8 mouse cellular contexts compared by ENCODE assay signal in the genomic region with DNA sequence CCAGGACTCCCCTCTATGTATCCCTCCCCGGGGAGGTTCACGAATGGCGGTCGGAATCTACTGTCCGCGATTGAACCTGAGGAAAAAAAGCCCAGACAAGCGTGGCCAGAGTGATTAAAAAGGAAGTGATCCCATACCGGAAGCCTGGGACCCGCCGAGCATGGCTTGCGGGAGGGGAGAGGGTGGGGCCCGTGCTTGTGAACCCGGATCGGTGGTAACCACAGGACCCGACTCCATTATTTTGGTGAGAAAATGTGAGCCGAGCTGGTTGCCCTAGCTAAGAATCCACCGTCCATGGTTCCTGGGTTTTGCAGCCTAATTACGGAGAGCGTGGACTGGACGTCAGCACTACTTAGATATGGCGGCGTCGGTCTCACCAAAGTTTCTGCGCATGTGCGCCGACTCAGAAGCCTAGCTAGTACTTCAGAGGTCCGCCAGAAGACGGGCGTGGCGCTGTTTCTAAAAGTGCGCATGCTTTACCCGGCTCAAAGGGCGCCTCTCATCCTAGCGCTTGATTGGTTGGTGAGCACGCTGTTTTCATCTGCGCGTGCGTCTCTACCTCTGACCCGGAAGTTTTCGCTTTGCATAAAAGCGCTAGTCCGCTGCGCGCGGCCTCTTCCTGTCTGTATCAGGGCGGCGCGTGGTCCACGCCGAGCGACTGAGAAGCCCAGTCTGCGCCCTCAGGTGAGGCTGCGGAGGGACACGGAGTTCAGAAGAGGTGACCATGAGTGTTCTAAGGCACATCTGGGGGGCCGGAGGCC. TPM values are rescaled to one million over a fixed set of nuclear protein-coding genes. Genes with fewer than 3 reads are reported as not detected.
DNase-seq lines count a peak whose midpoint lies in the region; ATAC-seq and TF ChIP-seq lines count a peak whose summit lies in the region.

Gene Rps5 (plus strand): TSS at position 586 of the 761 bp plus-strand sequence.

- no peak for TF ChIP-seq RAD21 in CH12.LX (IDR thresholded peaks at IDR 0.05; ENCODE audit: low read depth, low read length)

- H3K4me1 ChIP-seq in CH12.LX (ENCODE audit: control insufficient read depth in 1 of 2, insufficient read depth in 2 of 2) = peaks cover 5 to 27% of the 10 kb centered on the region in 2 experiments
- H3K4me1 ChIP-seq in forebrain, embryonic 11.5 days (replicated peaks; ENCODE audit: control insufficient read depth, insufficient read depth, low read length) = peaks cover 4% of the 10 kb centered on the region; the same call in 1 of the 2 replicates
- peaks cover 9% of the 10 kb centered on the region for H3K4me1 ChIP-seq in heart, embryonic 16.5 days (ENCODE audit: control insufficient read depth, insufficient read depth, low read length)
- peaks cover 35% of the 10 kb centered on the region for H3K4me1 ChIP-seq in liver, embryonic 15.5 days (replicated peaks)
- peaks cover 11% of the 10 kb centered on the region for H3K4me1 ChIP-seq in neural tube, embryonic 12.5 days

- peak; percentile 98 for ATAC-seq in forebrain, embryonic 11.5 days (replicated peaks; ENCODE audit: low FRiP score)
- peak; percentile 99 for ATAC-seq in heart, embryonic 16.5 days (replicated peaks; ENCODE audit: extremely low read depth, insufficient read depth, low FRiP score)
- ATAC-seq in liver, embryonic 15.5 days (ENCODE audit: insufficient read depth) = peak; percentile 97
- ATAC-seq in neural tube, embryonic 12.5 days (ENCODE audit: low FRiP score, low read depth) = peak; percentile 98

- peak; percentile 31 to 62; a peak in 3 of 4 replicates for TF ChIP-seq CTCF in CH12.LX (conservative IDR thresholded peaks at IDR 0.05 in 1 of 2, IDR thresholded peaks at IDR 0.05 in 1 of 2; ENCODE audit: low read depth in 2 of 2, low read length in 2 of 2)

- TF ChIP-seq POLR2A in CH12.LX (IDR thresholded peaks at IDR 0.05; ENCODE audit: low read depth, low read length) = peak; percentile 82

- peak; percentile 99 for DNase-seq in CH12.LX (ENCODE audit: extremely low read depth)
- DNase-seq in c-Kit-positive CD71-positive TER-119-negative erythroid progenitor cells, embryonic 14.5 days (ENCODE audit: low read depth) = peak; percentile 98
- peak; percentile 98 for DNase-seq in forebrain, embryonic 11.5 days (ENCODE audit: low spot score)
- DNase-seq in kidney, postnatal 36 days = peak; percentile 99
- peak; percentile 99 for DNase-seq in telencephalon, adult 2 months (ENCODE audit: low read depth, low spot score)

- H3K4me3 ChIP-seq in CH12.LX (replicated peaks in 1 of 3; ENCODE audit: low read depth in 2 of 3, low read length in 2 of 3, poor library complexity in 1 of 3) = peak within 1 kb of the TSS; percentile 72 to 94 (median 78)
- peak within 1 kb of the TSS; percentile 86 for H3K4me3 ChIP-seq in forebrain, embryonic 11.5 days (ENCODE audit: low read depth, low read length)
- peak within 1 kb of the TSS; percentile 100 for H3K4me3 ChIP-seq in heart, embryonic 16.5 days (ENCODE audit: low read length)
- peak within 1 kb of the TSS; percentile 84 for H3K4me3 ChIP-seq in liver, embryonic 15.5 days (replicated peaks)
- H3K4me3 ChIP-seq in neural tube, embryonic 12.5 days = peak within 1 kb of the TSS; percentile 86

- dilution Hi-C loops in CH12.LX (cut with MboI; ENCODE audit: extremely low pct_ligation_motif_present, extremely low pct_unique_long_range_greater_than_20kb, low sequenced_read_pairs) = no loop called here

- no peaks in the 10 kb centered on the region for H3K9me3 ChIP-seq in CH12.LX (replicated peaks; ENCODE audit: low read length)
- no peaks in the 10 kb centered on the region for H3K9me3 ChIP-seq in forebrain, embryonic 11.5 days (ENCODE audit: control insufficient read depth, low read length)
- no peaks in the 10 kb centered on the region for H3K9me3 ChIP-seq in heart, embryonic 16.5 days (replicated peaks; ENCODE audit: control insufficient read depth, low read length)
- no peaks in the 10 kb centered on the region for H3K9me3 ChIP-seq in liver, embryonic 15.5 days (replicated peaks)
- H3K9me3 ChIP-seq in neural tube, embryonic 12.5 days = no peaks in the 10 kb centered on the region

- no peaks in the 10 kb centered on the region for H3K27me3 ChIP-seq in CH12.LX (replicated peaks)
- no peaks in the 10 kb centered on the region; the same call in 1 of the 2 replicates for H3K27me3 ChIP-seq in forebrain, embryonic 11.5 days (ENCODE audit: control insufficient read depth, insufficient read depth, low read length)
- no peaks in the 10 kb centered on the region for H3K27me3 ChIP-seq in heart, embryonic 16.5 days (ENCODE audit: control insufficient read depth, insufficient read depth, low read length)
- H3K27me3 ChIP-seq in liver, embryonic 15.5 days = no peaks in the 10 kb centered on the region
- H3K27me3 ChIP-seq in neural tube, embryonic 12.5 days (replicated peaks) = peaks cover 11% of the 10 kb centered on the region

- WGBS in forebrain, embryonic 11.5 days = under 1% methylated on average over 55 of the region's 55 CpGs
- under 1% methylated on average over 55 of the region's 55 CpGs for WGBS in heart, embryonic 16.5 days
- WGBS in liver, embryonic 15.5 days (ENCODE audit: insufficient replicate concordance) = under 1% methylated on average over 55 of the region's 55 CpGs
- WGBS in neural tube, embryonic 12.5 days = under 1% methylated on average over 55 of the region's 55 CpGs

- in situ Hi-C loops in CH12.LX (cut with MboI; ENCODE audit: low pct_ligation_motif_present, low pct_unique_long_range_greater_than_20kb, low sequenced_read_pairs) = loop anchor here (10.0 kb wide), 2 partner anchors 63 to 123 kb away; no protein-coding TSS in a partner anchor

- H3K79me2 ChIP-seq in CH12.LX (replicated peaks; ENCODE audit: control insufficient read depth, extremely low read depth, insufficient read depth, poor library complexity, severe bottlenecking) = peaks cover 23% of the 10 kb centered on the region

- peaks cover 37 to 41% of the 10 kb centered on the region in 2 experiments for H3K36me3 ChIP-seq in CH12.LX (replicated peaks in 1 of 2; ENCODE audit: control insufficient read depth in 1 of 2, insufficient read depth in 1 of 2, low read length in 1 of 2)
- H3K36me3 ChIP-seq in forebrain, embryonic 11.5 days (ENCODE audit: control insufficient read depth, insufficient read depth, low read length) = peaks cover 21% of the 10 kb centered on the region; the same call in 1 of the 2 replicates
- peaks cover 37% of the 10 kb centered on the region for H3K36me3 ChIP-seq in heart, embryonic 16.5 days (ENCODE audit: control insufficient read depth, insufficient read depth)
- peaks cover 40% of the 10 kb centered on the region for H3K36me3 ChIP-seq in liver, embryonic 15.5 days (replicated peaks)
- peaks cover 37% of the 10 kb centered on the region for H3K36me3 ChIP-seq in neural tube, embryonic 12.5 days

- H3K9ac ChIP-seq in CH12.LX (ENCODE audit: insufficient read depth, low read depth) = peak within 1 kb of the TSS; percentile 93
- H3K9ac ChIP-seq in forebrain, embryonic 11.5 days (ENCODE audit: low read length) = peak within 1 kb of the TSS; percentile 91
- H3K9ac ChIP-seq in heart, embryonic 16.5 days (ENCODE audit: low read length) = peak within 1 kb of the TSS; percentile 95
- H3K9ac ChIP-seq in liver, embryonic 15.5 days = peak within 1 kb of the TSS; percentile 75
- H3K9ac ChIP-seq in neural tube, embryonic 12.5 days = peak within 1 kb of the TSS; percentile 77

- no peak; the same call in 1 of the 2 replicates for TF ChIP-seq EP300 in CH12.LX (IDR thresholded peaks at IDR 0.05; ENCODE audit: low read length)

- peak within 1 kb of the TSS; percentile 58; the same call in 1 of the 2 replicates for H3K27ac ChIP-seq in CH12.LX (ENCODE audit: insufficient read depth, low read depth)
- H3K27ac ChIP-seq in forebrain, embryonic 11.5 days (ENCODE audit: low read depth, low read length) = peak within 1 kb of the TSS; percentile 77
- peak within 1 kb of the TSS; percentile 98 for H3K27ac ChIP-seq in heart, embryonic 16.5 days (ENCODE audit: low read length)
- peak within 1 kb of the TSS; percentile 93 for H3K27ac ChIP-seq in liver, embryonic 15.5 days (replicated peaks)
- H3K27ac ChIP-seq in neural tube, embryonic 12.5 days = peak within 1 kb of the TSS; percentile 75

- H3K4me2 ChIP-seq in CH12.LX (ENCODE audit: insufficient read depth, low read depth, poor library complexity, severe bottlenecking) = peak within 1 kb of the TSS; percentile 85
- peak within 1 kb of the TSS; percentile 92 for H3K4me2 ChIP-seq in forebrain, embryonic 11.5 days (ENCODE audit: low read depth, low read length, severe bottlenecking)
- peak within 1 kb of the TSS; percentile 97 for H3K4me2 ChIP-seq in heart, embryonic 16.5 days (ENCODE audit: low read depth, low read length)
- peak within 1 kb of the TSS; percentile 90 for H3K4me2 ChIP-seq in liver, embryonic 15.5 days
- peak within 1 kb of the TSS; percentile 93 for H3K4me2 ChIP-seq in neural tube, embryonic 12.5 days (replicated peaks)

TF ChIP-seq in CH12.LX, 34 proteins besides CTCF, POLR2A, EP300 and RAD21 (continues in another document):
- TF ChIP-seq MAZ (IDR thresholded peaks at IDR 0.05; ENCODE audit: low read depth, low read length) = peak; percentile 87
- peak; percentile 97 for TF ChIP-seq NELFE (IDR thresholded peaks at IDR 0.05; ENCODE audit: low read depth, low read length)
- peak; percentile 87 for TF ChIP-seq TCF12 (IDR thresholded peaks at IDR 0.05; ENCODE audit: low read depth, low read length)
- TF ChIP-seq MYC (IDR thresholded peaks at IDR 0.05; ENCODE audit: low read depth, low read length) = peak; percentile 99
- peak; percentile 92 for TF ChIP-seq ZMIZ1 (IDR thresholded peaks at IDR 0.05; ENCODE audit: low read depth, low read length)
- TF ChIP-seq USF2 (conservative IDR thresholded peaks at IDR 0.05; ENCODE audit: low read depth, low read length) = no peak
- TF ChIP-seq ETS1 (conservative IDR thresholded peaks at IDR 0.05; ENCODE audit: low read depth, low read length) = 0 out of 2 replicates have a peak, but pooled peaks have one; percentile 10
- TF ChIP-seq CHD1 (IDR thresholded peaks at IDR 0.05; ENCODE audit: low read depth, low read length) = 0 out of 2 replicates have a peak, but pooled peaks have one; percentile 80
- TF ChIP-seq ZNF384 (IDR thresholded peaks at IDR 0.05; ENCODE audit: low read depth, low read length) = peak; percentile 41; the same call in 1 of the 2 replicates
- no peak for TF ChIP-seq JUND (conservative IDR thresholded peaks at IDR 0.05; ENCODE audit: low read depth, low read length)
- peak; percentile 92 for TF ChIP-seq NRF1 (IDR thresholded peaks at IDR 0.05; ENCODE audit: low read depth, low read length)

RNA-seq across cellular contexts. Expression of gene Rps5, which starts in this region (rescaled TPM):
- total RNA-seq in CH12.LX (2012; rRNA removed) = 3,671 and 4,026 TPM in 2 replicates
- total RNA-seq in CH12.LX (2014; rRNA removed) = 3,631 and 4,293 TPM in 2 replicates
- polyA plus RNA-seq in CH12.LX (2012; ENCODE audit: insufficient read length, low read depth) = 2,088 and 2,166 TPM in 2 replicates
- 800 and 844 TPM in 2 replicates for polyA plus RNA-seq in forebrain, embryonic 11.5 days (2014; fragmentation: Nextera tagmentation; extraction: Ambion mirVana)
- polyA plus RNA-seq in heart, embryonic 16.5 days (2015; fragmentation: Nextera tagmentation; extraction: Ambion mirVana) = 521 and 529 TPM in 2 replicates
- polyA plus RNA-seq in liver, embryonic 15.5 days (2015; fragmentation: Nextera tagmentation; extraction: Ambion mirVana) = 541 and 547 TPM in 2 replicates
- polyA plus RNA-seq in neural tube, embryonic 12.5 days (2016; fragmentation: Nextera tagmentation; extraction: Ambion mirVana) = 583 and 619 TPM in 2 replicates

Comparison
In these comparisons a context has a peak if more than half of its experiments do, and no peak if none do; other contexts are left out.
1. Peak in every context shown above with its lines: DNase-seq, ATAC-seq, H3K4me3 ChIP-seq and H3K27ac ChIP-seq.